Mouse (Mus musculus) bone marrow macrophage, adult 2 months (primary cell): ENCODE results near the gene Usp35.

Experiments used
- CTCF ChIP-seq: IDR thresholded peaks from 2 replicates; pipeline ENCODE4 v1.5.1; 2012; ENCODE audit warnings: low read depth, mild to moderate bottlenecking, low read length, moderate library complexity
- POLR2A ChIP-seq: IDR thresholded peaks from 2 replicates; pipeline ENCODE4 v1.6.1; 2012; ENCODE audit warnings: mild to moderate bottlenecking, low read depth, low read length, borderline replicate concordance

DNA sequence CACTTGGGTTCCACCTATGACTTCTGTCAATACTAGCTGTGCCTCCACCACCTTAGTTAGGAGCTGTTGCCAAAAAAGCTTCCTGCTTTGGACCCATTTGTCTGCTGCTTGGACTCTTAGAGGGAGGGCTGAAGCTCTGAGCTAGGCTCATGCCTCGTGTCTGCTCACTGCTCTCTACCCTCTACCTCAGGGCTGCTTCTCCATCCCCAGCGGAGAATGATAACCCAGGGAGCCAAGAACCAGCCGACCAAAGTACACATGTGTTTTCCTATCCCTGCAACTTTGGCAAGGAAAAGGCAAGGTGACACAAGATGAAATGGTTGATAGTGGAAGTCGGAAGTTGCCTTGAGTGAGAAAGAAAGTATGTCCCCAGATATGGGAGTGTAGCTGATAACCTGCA lies 26.6 kb downstream of the Usp35 start:
- no peak for TF ChIP-seq POLR2A
- TF ChIP-seq CTCF = no peak
